Mouse (Mus musculus) embryonic fibroblast, embryonic 13.5 days (primary cell): ENCODE measurements at regions not wholly inside any gene's neighbourhood (a gene's known extent, or its start where the extent isn't known, plus 50 kb on each side); places are given as distances from the start of the nearest gene placed in this dataset.

ENCODE experiments used
- CTCF ChIP-seq: IDR thresholded peaks from 2 replicates; pipeline ENCODE4 v1.5.1; 2011; ENCODE audit warnings: mild to moderate bottlenecking, control low read depth, low read length, moderate library complexity, borderline replicate concordance; ENCODE audit not compliant: insufficient read depth
- POLR2A ChIP-seq: IDR thresholded peaks from 2 replicates; pipeline ENCODE4 v1.6.1; 2011; ENCODE audit warnings: low read depth, mild to moderate bottlenecking, control low read depth, low read length, moderate library complexity

GRCm38 (mm10) chr4:82234443-82234842, 471.1 kb downstream of the Nfib start:
- TF ChIP-seq POLR2A = no peak
- no peak for TF ChIP-seq CTCF
